Mouse (Mus musculus): ENCODE measurements at regions not wholly inside any gene's neighbourhood (a gene's known extent, or its start where the extent isn't known, plus 50 kb on each side); places are given as distances from the start of the nearest gene placed in this dataset.

DNA sequence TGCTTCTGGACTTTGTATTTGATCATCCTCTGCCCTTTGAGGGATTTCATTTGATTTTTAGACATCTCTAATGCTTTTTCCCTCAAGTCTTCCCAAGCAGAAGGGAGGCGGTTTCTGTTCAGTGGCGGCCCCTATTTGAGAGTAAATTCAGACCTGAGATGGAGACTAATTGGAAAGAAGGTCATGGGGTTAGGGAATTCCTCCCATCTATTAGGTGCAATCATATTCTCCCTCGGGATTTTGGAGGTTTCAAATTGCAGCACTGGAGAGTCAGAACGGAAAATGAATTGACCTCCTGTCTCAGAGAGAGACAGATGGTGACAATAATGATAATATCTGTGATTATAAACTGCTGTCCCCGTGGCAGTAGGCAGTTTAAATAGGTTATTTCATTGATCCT, 285.6 kb downstream of the 1810013L24Rik start:
- DNase-seq (ENCODE audit: low spot score) = no peak

DNA sequence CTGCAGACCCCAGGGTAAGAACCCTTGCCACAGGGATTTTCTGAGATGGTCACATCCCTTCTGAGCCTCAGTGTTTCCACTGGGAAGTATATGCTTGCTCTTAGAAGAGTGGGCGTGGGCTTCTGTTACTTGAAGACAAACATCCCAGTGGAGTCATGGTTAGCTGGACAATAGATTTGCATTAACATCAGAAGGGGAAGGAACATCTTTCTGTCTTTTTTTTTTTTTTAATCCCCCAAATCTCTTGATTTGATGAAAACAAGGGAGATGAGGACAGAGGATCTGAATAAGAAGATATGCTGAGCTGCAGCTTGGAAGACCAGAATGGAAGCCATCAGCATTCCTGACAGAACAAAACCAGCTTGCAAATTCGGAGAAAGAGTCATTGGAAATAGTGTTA, 291.7 kb downstream of the 1810013L24Rik start:
- no peak for DNase-seq (ENCODE audit: low spot score)

DNA sequence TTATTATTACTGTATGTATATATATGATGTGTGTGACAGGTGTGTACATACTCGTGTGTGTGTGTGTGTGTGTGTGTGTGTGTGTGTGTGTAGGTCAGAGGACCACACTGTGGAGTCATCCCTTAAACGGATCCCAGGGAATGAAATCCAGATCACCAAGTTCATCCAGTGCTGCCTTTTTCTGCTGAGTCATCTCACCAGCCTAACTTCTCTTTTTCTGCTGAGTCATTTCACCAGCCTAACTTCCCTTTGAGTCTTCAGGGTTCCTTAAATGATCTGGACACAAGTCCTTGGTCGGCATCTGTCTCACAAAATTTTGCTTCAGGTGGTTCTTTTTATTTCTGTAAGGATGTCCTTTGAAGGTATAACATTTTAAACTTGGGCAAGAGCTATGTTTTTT, 302.2 kb downstream of the 1810013L24Rik start:
- DNase-seq (ENCODE audit: low spot score) = no peak

DNA sequence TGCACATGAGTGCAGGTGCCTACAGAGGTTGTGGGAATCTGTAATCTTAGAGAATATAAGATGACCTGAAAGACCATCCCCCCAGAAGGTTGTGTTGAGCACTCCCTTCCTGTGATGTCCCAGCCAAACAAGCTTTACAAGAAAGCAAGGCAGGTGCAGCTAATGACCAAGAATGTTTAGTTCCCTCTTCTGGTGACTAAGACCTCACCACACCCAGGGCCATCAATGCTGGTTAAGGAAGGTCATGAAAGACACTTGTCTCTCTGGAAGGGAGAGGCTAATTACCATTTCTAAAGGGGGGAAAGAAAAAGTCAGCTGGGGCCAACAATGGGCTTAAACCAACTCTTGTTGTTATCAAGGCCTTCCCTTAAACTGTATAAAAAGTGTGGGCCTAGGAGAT, 302.9 kb downstream of the 1810013L24Rik start:
- no peak for DNase-seq (ENCODE audit: low spot score)

DNA sequence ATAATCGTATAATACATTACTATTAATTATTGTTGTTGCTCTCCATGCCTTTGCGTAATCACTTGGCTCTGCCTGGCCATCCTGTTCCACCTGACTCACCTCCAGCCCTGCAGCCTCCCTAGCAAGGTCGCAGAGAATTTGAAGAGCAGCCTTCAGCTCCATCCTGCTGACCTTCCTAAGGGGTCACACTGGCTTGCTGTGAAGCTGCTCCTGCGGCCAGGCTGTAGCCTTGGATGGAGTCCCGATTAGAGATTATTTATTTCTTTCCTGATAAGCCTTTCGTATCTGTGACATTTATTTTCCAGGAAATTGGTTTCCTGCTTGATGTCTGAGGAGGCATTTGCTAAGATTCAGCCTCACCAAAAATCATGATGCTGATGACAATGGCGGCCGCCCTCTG, 305.5 kb downstream of the 1810013L24Rik start:
- no peak for DNase-seq (ENCODE audit: low spot score)

DNA sequence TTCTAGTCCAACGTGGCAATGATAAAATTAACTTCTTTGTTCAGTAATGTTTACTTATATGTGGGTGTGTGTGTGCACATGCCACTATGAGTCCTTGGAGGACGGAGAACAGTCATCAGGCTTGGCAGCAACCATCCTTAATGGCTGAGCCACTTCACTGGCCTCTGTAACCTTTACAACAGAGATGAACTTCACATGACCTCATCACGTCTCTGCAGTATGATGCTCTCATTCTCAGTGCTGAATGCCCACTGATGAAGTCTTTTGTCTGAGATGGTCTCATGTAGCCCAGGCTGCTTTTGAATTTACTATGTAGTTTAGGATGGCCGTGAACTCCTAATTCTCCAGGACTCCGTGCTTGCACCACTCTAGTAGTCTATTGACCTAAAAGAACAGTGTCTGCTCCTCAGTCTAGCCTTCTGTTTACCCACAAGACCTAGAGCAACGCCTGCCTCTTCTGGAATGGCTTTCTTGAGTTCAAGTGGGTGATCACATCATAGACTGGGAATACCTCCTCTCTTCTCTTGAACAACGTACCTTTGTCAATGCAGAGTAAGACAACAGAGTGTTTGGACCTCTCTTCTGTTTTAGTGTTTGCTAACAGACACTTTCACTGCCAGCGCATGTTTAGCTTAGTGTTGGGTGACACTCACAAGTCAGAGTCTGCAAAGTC, 308.8 kb downstream of the 1810013L24Rik start:
- DNase-seq (ENCODE audit: low spot score) = no peak

DNA sequence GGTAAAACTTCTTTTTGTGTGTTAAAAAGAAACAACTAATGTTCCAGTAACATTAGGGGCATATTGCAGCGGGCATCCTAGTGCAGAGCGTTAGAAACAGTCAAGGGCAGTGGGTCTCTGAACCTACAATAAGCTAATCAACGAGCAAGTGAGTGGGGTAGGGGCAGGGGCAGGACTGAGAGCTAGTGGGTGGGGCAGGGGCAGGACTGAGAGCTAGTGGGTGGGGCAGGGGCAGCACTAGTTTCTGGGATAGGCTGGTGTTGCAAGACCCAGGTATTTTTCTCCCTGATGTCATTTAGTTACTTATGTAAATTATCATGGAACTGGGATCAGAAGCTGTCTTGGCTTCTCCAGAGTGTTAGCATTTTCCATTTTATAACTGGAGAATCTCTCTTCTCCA, 309.5 kb downstream of the 1810013L24Rik start:
- no peak for DNase-seq (ENCODE audit: low spot score)

DNA sequence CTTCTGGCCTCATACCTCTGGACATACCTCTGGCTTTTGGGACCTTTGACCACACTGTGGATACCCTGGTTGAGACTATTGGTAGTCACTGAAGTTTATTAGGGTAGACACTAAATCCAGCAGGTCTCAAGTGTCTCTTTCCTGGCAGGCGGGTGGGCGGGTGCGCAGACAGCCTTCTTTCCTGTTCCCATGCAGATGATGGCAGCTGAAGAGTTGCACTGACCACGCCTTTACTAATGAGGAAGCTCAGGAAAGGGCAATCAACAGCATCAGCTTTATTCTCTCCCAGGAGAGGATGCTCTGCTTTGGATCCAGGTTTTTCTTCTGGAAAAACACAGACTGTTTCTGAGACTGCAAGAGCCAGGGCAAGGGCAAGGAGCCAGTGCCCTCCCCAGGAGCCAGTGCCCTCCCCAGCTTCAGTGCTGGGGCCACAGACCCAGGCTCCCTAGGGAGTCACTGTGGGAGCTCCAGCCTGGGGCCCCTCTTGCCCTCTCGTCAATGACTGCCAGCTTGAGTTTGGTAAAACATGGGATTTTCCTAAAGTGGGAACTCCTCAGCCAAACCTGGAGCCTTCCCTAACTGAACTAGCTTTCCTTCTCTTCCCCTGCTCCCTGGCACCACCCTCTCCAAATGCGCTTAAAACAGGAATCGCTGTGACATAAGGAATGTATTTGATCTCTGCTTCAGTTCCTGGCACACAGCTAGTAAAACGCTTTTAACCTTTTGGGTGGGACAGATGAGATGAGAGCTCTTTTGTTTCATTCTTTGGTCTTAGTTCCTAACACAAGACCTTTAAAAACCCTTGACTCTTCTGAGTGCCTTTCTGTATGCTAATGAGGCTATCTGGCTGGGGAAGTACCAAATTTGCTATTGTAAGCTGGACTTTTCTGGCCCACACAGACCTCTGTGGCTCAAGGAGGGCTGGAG, 319.6 kb downstream of the 1810013L24Rik start:
- no peak for DNase-seq (ENCODE audit: low spot score)

DNA sequence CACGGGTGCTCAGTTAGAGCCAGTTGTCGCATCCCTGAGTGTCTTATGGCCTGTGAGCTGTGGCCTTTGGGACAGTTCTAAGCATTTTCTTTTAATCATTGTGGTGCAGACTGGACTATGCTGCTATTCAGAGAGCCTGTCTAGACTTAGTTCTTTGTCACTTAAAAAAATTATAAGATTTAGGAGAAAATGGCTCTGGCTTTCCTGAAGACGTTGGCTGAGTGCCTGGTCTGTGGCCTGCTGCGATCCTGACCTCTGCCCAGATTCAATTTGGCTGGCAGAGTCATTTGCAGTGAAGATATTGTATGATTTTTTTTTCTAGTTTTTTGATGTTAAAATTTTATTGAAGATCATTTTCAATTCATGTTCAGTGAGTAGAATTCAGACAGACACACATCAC, 322.0 kb downstream of the 1810013L24Rik start:
- DNase-seq (ENCODE audit: low spot score) = no peak

DNA sequence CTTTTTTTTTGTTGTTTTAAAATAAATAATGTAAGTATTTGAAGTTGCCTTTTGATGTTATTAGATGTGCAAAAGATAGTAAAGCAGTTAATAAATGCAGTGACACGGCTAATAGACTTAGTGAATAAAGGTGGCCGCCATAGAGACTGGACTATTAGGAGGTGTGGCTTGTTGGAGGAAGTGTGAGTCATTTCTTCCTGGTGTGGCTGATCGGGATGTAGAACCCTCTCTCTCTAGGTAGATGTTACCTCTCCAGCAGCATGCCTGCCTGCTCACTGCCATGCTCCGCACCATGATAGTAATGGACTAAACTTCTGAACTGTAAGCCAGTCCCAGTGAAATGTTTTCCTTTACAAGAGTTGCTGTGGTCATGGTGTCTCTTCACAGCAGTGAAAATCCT, 323.6 kb downstream of the 1810013L24Rik start:
- DNase-seq (ENCODE audit: low spot score) = no peak

DNA sequence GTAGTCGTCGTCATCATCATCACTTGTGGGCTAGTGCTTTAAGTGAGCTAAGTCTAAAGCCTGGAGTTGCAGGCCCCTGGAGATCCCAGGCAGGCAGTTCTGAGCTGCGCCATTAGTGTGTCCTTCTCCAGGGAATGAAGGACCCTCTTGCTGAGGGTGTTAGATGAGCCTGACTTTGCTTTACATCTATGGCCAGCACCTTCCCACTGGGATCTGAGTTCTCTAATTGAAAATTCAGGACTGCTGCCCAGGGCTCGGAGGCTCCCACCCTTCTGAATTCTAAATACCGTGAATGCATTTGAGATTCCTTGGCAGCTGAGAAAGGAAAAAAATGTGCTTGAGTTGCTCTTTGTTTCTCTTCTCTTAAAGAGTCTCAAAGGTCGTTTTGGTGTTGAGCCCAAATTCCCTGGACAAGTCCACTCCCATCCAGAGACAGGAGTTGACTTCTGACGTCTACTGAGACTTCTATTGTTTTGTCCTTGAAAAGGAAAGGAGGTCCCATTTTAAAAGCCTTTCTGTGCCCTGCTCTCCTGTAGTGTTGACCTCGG, 335.9 kb downstream of the 1810013L24Rik start:
- DNase-seq (ENCODE audit: low spot score) = no peak

DNA sequence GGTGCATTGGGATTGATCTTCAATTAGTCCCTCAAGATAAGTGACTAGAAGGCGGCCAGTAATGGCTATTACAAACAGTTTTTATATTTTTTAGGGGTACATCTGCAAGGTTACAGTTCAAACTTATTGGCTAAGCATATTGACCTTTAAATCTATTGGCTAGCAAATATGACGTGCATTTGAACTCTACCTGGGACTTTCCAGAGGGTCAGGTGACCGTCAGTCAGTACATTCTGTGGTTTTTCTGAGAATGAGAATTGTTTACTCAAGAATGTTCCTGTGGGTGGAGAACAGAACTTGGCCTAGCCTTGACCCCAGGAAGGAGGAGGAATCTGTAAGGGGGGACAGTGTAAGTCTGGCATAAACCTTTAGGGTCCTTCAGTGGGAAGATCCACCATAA, 346.5 kb downstream of the 1810013L24Rik start:
- no peak for DNase-seq (ENCODE audit: low spot score)

DNA sequence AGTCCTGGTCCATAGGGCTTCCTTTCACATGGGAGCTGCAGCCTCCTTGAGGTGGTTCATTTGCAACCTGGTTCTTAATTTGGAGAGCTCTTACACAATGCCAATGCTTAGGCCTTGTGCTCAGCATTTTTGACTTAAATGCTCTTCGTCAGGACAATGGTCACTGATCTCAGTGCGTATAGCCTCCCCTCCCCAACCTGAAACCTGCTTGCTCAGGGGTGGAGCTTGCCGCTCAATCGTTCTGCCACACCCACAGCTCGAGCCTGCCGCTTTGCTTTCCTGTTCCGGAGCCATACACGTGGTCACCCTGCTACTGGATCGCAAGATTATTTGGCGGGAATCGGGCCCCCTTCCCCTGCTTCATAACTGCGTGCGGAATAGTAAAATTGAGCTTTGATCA, 365.9 kb downstream of the 1810013L24Rik start:
- DNase-seq (ENCODE audit: low spot score) = no peak

DNA sequence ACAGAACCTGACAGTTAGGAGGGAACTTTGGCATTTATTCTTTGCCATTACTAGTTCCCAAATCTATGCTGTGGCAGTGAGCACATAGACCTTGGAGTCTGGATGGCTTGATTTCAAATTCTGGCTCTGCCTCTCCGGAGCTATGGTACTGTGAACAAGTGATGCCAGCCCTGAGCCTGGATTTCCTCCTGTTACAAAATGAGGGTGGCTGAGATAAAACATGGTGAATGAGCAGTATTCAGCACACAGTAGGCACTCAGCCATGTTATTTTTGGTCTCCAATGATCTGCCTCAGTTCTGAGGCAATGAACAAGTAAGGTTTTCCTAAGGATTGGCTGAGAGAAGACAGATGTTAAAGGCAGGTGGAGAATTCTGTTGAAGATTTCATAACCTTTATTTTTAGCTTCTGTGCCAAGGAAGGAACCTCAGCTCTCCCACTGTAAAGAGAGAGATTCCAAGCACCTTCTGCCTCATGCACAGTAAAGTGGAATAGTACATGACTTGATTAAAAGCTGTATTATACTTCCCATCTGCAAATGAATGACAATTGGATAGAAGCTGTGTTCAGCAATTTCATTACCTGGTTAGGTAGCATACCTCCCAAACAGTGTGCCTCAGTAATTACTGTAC, 369.1 kb downstream of the 1810013L24Rik start:
- DNase-seq (ENCODE audit: low spot score) = no peak

DNA sequence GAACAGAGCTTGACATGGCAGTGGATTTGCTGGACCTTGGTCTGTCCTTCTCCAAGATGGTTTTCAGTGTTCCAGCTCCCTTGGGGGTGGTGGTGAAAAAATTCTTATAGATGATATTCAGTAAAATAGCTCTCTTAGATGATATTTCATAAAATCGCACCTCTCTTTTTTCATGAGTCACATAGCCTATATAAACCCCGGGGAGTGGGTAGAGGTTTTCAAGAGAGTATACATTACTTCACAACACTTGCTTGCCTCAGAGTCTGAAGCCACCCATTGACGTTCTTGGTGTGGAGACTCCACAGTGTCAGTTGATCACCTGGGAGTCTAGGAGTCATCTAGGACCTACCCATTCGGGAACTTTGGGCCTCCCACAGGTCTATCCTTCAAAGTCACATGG, 378.7 kb downstream of the 1810013L24Rik start:
- no peak for DNase-seq (ENCODE audit: low spot score)

DNA sequence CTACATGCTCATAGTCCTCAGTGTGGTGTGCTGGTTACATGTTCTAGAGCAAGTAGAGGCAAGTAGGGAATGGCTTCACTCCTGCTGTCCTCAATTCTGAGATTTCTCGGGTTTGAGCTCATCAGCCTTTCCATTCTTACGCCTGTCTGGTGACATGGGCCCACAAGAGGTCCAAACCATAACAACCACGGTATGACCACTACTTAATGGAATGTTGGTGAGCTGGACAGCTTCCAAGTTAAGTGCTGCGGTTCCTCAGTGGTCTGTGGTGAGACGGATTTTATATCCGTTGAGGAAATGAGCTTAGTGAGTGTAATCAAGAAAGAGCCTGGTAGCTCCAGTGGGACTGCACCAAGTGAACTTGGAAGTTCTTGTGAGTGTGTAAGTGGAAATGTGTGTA, 381.6 kb downstream of the 1810013L24Rik start:
- DNase-seq (ENCODE audit: low spot score) = no peak

DNA sequence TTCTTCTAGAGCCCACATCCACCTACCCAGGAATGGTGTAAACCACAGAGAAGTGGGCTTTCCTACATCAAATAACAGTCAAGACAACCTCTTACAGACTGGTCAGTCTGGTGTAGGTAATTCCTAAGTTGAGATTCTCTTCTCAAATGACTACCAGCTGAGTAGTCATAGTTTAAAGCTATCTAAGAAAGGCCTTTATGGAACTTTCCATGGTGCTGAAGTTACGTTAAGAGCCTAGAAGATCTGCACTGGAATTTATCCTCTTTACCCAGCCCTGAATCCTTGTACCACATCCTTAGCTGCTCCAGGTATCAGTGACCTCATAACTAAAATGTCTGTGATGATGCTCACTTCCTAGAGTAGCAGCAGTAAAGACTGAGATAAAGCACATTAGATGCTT, 385.2 kb downstream of the 1810013L24Rik start:
- DNase-seq (ENCODE audit: low spot score) = no peak

DNA sequence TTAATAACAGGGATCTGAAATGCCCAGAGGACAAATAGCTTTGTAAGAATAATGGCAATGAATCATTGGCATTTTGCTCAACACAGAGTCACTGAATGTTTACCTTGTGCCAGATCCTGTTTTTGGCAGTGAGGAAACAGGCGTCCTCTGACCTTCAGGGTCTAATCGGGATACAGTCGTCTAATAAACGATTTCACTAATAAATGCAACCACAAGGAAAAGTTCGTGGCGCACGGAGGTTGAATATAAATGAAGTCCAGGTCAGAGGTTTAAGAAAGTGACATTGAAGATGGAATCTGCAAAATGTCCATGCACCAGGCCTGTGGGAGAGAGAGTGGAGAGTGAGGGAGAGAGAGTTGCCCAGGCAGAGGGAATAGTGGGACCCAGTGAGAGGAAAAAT, 387.5 kb downstream of the 1810013L24Rik start:
- no peak for DNase-seq (ENCODE audit: low spot score)

DNA sequence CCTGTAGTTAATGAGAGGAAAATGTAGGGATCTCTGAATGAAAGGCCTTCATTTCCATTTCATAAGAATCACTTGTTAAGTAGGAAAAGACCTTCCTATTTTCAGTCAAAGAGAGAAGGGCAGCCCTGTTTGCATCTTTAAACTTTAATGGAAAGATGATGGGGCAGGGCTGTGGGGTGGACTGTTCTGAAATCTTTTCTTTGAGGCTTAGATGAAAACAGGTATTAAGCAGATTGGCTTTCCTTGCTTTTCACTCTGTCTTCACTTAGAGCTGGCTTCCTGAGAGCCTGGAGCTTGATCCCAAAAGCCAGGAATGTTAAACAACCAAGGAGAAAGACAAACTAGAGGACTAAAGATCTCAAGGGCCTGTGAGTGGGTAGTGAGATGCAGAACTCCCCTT, 400.3 kb downstream of the 1810013L24Rik start:
- DNase-seq (ENCODE audit: low spot score) = no peak

DNA sequence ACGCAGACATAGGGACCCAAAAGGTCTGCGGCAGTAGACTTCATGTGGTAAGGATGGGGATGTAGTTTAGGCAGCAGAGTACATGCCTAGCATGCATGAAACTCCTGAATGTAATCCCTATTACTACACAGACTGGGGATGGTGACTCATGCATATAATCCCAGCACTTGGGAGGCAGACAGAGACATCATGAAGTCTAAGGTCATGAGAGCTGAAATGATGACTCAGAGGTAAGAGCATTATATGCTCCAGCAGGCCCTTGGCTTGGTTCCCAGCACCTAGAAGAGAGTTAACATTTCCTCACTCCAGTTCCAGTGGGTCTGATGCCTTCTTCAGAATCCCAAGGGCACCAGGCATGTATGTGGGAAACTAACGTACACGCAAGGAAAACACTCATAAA, 412.2 kb downstream of the 1810013L24Rik start:
- no peak for DNase-seq (ENCODE audit: low spot score)

DNA sequence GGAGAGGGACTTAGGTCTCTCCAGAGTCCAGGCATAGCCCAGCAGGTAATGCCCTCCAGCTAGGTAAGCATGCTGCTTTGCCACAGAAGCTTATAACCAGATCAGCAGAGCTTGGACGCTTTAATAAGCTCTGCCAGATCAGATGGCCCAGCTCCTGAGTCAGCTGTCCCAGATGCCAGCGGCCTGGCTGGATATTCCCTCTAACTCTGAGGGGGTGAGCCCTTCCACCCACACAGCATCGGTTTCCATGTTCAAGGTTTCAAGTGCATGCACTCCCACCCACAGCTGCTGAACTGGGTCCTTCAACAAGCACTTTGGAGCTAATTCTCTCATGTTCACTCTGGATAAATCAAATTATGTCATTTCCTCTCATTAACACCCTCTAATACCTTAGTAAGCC, 417.3 kb downstream of the 1810013L24Rik start:
- DNase-seq (ENCODE audit: low spot score) = no peak

DNA sequence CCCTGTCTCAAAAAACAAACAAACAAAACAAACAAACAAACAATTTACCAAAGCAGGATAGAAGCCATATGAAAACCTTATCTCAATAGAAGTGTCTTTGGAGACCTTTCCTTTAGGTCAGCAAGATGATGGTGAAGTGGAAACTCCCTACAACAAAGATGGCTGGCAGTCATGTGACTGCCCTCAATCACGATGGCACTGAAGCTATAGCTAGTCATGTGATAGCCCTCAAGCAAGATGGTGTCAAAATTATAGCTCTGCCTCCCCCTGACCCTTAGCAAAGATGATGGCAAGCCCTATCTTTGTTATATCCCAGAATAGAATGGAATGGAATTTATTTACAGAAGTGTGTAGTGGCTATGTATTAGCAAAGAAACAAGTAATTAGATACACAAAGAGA, 423.2 kb downstream of the 1810013L24Rik start:
- DNase-seq (ENCODE audit: low spot score) = no peak

DNA sequence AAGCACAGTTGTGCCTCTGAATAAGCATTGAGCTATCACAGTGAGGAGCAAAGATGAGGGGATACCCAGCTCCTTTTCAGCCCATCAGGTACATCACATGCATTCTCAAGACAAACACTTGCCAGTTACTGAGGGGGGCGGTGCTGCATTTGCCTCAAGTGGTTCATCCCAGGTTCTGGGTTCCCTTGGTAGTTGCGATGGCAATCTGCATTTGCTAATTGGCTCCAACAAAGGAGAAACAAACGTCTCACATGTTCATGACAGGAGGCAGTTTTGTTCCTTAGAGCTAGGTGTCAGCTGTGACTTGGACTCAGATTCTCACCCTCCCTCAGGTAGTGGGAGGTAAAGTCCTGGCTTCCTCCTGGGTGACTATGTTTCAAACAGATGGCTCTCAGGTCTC, 425.5 kb downstream of the 1810013L24Rik start:
- DNase-seq (ENCODE audit: low spot score) = no peak
